Mouse (Mus musculus) myocyte (in vitro differentiated cells): ENCODE results near the gene Hist1h4n. TPM values are rescaled to one million over a fixed set of nuclear protein-coding genes. Genes with fewer than 3 reads are reported as not detected.

Experiments
- H3K27me3 ChIP-seq: one replicate; pipeline ENCODE4 v1.6.1; 2011; ENCODE audit not compliant: control insufficient read depth, insufficient read depth, insufficient read length
- H3K36me3 ChIP-seq: one replicate; pipeline ENCODE4 v1.6.1; 2011; ENCODE audit not compliant: control insufficient read depth, insufficient read depth
- H3K4me2 ChIP-seq: one replicate; pipeline ENCODE4 v1.6.1; 2011; ENCODE audit warnings: low read depth, control low read depth
- H3K4me3 ChIP-seq: one replicate; pipeline ENCODE4 v1.5.1; 2011; ENCODE audit warnings: mild to moderate bottlenecking, control low read depth, moderate library complexity
- H3K79me2 ChIP-seq: one replicate; pipeline ENCODE4 v1.6.1; 2011; ENCODE audit not compliant: control insufficient read depth, insufficient read depth
- H3ac ChIP-seq: one replicate; pipeline ENCODE4 v1.6.1; 2011; ENCODE audit not compliant: control insufficient read depth, insufficient read length
- CEBPB ChIP-seq: IDR thresholded peaks from 2 replicates; pipeline ENCODE4 v1.6.1; 2011; ENCODE audit warnings: mild to moderate bottlenecking, moderate library complexity; ENCODE audit not compliant: poor library complexity, insufficient read depth, severe bottlenecking
- E2F4 ChIP-seq: IDR thresholded peaks from one replicate; pipeline ENCODE4 v1.6.1; 2011; ENCODE audit warnings: mild to moderate bottlenecking, control low read depth, moderate library complexity; ENCODE audit not compliant: insufficient read depth
- MAX ChIP-seq: IDR thresholded peaks from one replicate; pipeline ENCODE4 v1.6.1; 2011; ENCODE audit warnings: low read depth, mild to moderate bottlenecking, control low read depth
- MYOD1 ChIP-seq, 3 experiments: IDR thresholded peaks; one replicate each; pipeline ENCODE4 v1.6.1; 2011; ENCODE audit warnings: control low read depth in 2 of 3, low read depth in 2 of 3, mild to moderate bottlenecking in 2 of 3, moderate library complexity in 1 of 3; ENCODE audit not compliant: insufficient read length in 2 of 3, control insufficient read depth in 1 of 3
- MYOG ChIP-seq, 3 experiments: IDR thresholded peaks; one replicate each; pipeline ENCODE4 v1.6.1; 2011; ENCODE audit warnings: control low read depth in 2 of 3, low read depth in 2 of 3, mild to moderate bottlenecking in 2 of 3; ENCODE audit not compliant: insufficient read length in 2 of 3, control insufficient read depth in 1 of 3, insufficient read depth in 1 of 3
- POLR2A ChIP-seq: IDR thresholded peaks from one replicate; pipeline ENCODE4 v1.6.1; 2011; ENCODE audit warnings: low read depth, mild to moderate bottlenecking, control low read depth, moderate library complexity; ENCODE audit not compliant: insufficient read length
- POLR2AphosphoS2 ChIP-seq: IDR thresholded peaks from one replicate; pipeline ENCODE4 v1.6.1; 2011; ENCODE audit warnings: low read depth, control low read depth; ENCODE audit not compliant: insufficient read length
- REST ChIP-seq: IDR thresholded peaks from one replicate; pipeline ENCODE4 v1.6.1; 2011; ENCODE audit warnings: mild to moderate bottlenecking, control low read depth, moderate library complexity; ENCODE audit not compliant: insufficient read depth, insufficient read length
- SRF ChIP-seq: IDR thresholded peaks from one replicate; pipeline ENCODE4 v1.6.1; 2011; ENCODE audit warnings: low read depth; ENCODE audit not compliant: control insufficient read depth, insufficient read length
- TCF12 ChIP-seq: IDR thresholded peaks from one replicate; pipeline ENCODE4 v1.6.1; 2011; ENCODE audit warnings: mild to moderate bottlenecking, control low read depth; ENCODE audit not compliant: poor library complexity, insufficient read depth, severe bottlenecking
- TCF3 ChIP-seq: IDR thresholded peaks from one replicate; pipeline ENCODE4 v1.6.1; 2011; ENCODE audit warnings: low read depth, control low read depth; ENCODE audit not compliant: insufficient read length
- USF1 ChIP-seq: IDR thresholded peaks from one replicate; pipeline ENCODE4 v1.6.1; 2011; ENCODE audit warnings: low read depth, mild to moderate bottlenecking, control low read depth, moderate library complexity
- polyA plus RNA-seq: library from polyadenylated mRNA; unstranded; fragments of >200 nt; fragmentation: generic; extraction: Trizol; gene quantifications from one replicate; pipeline ENCODE4 v1.2.1, GENCODE M21; 2012; ENCODE audit warnings: missing spikeins

The Hist1h4n gene
- polyA plus RNA-seq, 1 experiment = 19.7 TPM

GRCm38 (mm10) chr13:21795584-21795983 lies 36.4 kb downstream of the Hist1h4n start:
- no peak overlapping the region for H3K4me3 ChIP-seq
- H3K27me3 ChIP-seq = no peaks in the 10 kb centered on the region
- no peaks in the 10 kb centered on the region for H3K36me3 ChIP-seq
- TF ChIP-seq USF1 = no peak
- no peak for TF ChIP-seq MYOG (IDR thresholded peaks at IDR 0.05; ENCODE audit: control insufficient read depth in 1 of 3, insufficient read depth in 1 of 3, insufficient read length in 2 of 3, low read depth in 2 of 3)
- TF ChIP-seq MAX = no peak
- TF ChIP-seq POLR2A = no peak
- TF ChIP-seq TCF12 = no peak
- no peak for TF ChIP-seq POLR2AphosphoS2
- no peak for TF ChIP-seq SRF
- TF ChIP-seq REST = no peak
- TF ChIP-seq CEBPB = no peak
- no peak for TF ChIP-seq MYOD1 (IDR thresholded peaks at IDR 0.05; ENCODE audit: control insufficient read depth in 1 of 3, insufficient read length in 2 of 3, low read depth in 2 of 3)
- no peak overlapping the region for H3K4me2 ChIP-seq
- H3K79me2 ChIP-seq = no peaks in the 10 kb centered on the region
- H3ac ChIP-seq = no peak overlapping the region

GRCm38 (mm10) chr13:21790601-21791283 lies 41.3 kb downstream of the Hist1h4n start:
- Histone ChIP-seq H3K4me3 (no peak overlapping the region), H3ac (no peak overlapping the region), H3K27me3 (no peaks in the 10 kb centered on the region), H3K79me2 (no peaks in the 10 kb centered on the region), H3K4me2 (peak overlapping the region; percentile 12), H3K36me3 (no peaks in the 10 kb centered on the region)
- no peak for TF ChIP-seq TCF12
- TF ChIP-seq TCF3 = no peak
- TF ChIP-seq E2F4 = no peak
- no peak for TF ChIP-seq MAX
- TF ChIP-seq POLR2AphosphoS2 = no peak

GRCm38 (mm10) chr13:21789925-21790324 lies 42.1 kb downstream of the Hist1h4n start:
- Histone ChIP-seq H3K4me3 (no peak overlapping the region), H3K36me3 (no peaks in the 10 kb centered on the region), H3ac (no peak overlapping the region), H3K27me3 (no peaks in the 10 kb centered on the region), H3K79me2 (no peaks in the 10 kb centered on the region), H3K4me2 (no peak overlapping the region)
- TF ChIP-seq USF1 (no peak), MYOG (IDR thresholded peaks at IDR 0.05; ENCODE audit: control insufficient read depth in 1 of 3, insufficient read depth in 1 of 3, insufficient read length in 2 of 3, low read depth in 2 of 3) (no peak), TCF12 (no peak), POLR2AphosphoS2 (no peak), POLR2A (no peak), MAX (no peak), REST (no peak), MYOD1 (IDR thresholded peaks at IDR 0.05; ENCODE audit: control insufficient read depth in 1 of 3, insufficient read length in 2 of 3, low read depth in 2 of 3) (no peak), TCF3 (no peak), SRF (no peak), E2F4 (no peak), CEBPB (no peak)

GRCm38 (mm10) chr13:21787760-21788593 lies 44.0 kb downstream of the Hist1h4n start:
- TF ChIP-seq TCF12 (no peak), TCF3 (no peak), MYOG (IDR thresholded peaks at IDR 0.05; ENCODE audit: control insufficient read depth in 1 of 3, insufficient read depth in 1 of 3, insufficient read length in 2 of 3, low read depth in 2 of 3) (no peak), MYOD1 (IDR thresholded peaks at IDR 0.05; ENCODE audit: control insufficient read depth in 1 of 3, insufficient read length in 2 of 3, low read depth in 2 of 3) (no peak), SRF (no peak), REST (no peak), CEBPB (no peak), MAX (no peak), POLR2A (no peak), POLR2AphosphoS2 (no peak), USF1 (no peak), E2F4 (no peak)
- Histone ChIP-seq H3K79me2 (no peaks in the 10 kb centered on the region), H3ac (no peak overlapping the region), H3K4me3 (peak overlapping the region; percentile 12), H3K4me2 (peak overlapping the region; percentile 70), H3K36me3 (no peaks in the 10 kb centered on the region), H3K27me3 (no peaks in the 10 kb centered on the region)
